Mouse (Mus musculus) thymus, adult 2 months (tissue): ENCODE measurements at regions not wholly inside any gene's neighbourhood (a gene's known extent, or its start where the extent isn't known, plus 50 kb on each side); places are given as distances from the start of the nearest gene placed in this dataset.

Source experiments
- CTCF ChIP-seq: fragments of 200-500 bp; IDR thresholded peaks from 2 replicates; pipeline ENCODE4 v1.5.1; 2012; ENCODE audit warnings: mild to moderate bottlenecking, control low read depth, low read length, moderate library complexity, borderline replicate concordance; ENCODE audit not compliant: control insufficient read depth, poor library complexity, insufficient read depth; ENCODE audit errors: extremely low read depth
- POLR2A ChIP-seq: fragments of 200-500 bp; IDR thresholded peaks from 2 replicates; pipeline ENCODE4 v1.6.1; 2012; ENCODE audit warnings: mild to moderate bottlenecking, low read length, control low read depth, moderate library complexity; ENCODE audit not compliant: control insufficient read depth, poor library complexity, insufficient read depth; ENCODE audit errors: extremely low read depth

DNA sequence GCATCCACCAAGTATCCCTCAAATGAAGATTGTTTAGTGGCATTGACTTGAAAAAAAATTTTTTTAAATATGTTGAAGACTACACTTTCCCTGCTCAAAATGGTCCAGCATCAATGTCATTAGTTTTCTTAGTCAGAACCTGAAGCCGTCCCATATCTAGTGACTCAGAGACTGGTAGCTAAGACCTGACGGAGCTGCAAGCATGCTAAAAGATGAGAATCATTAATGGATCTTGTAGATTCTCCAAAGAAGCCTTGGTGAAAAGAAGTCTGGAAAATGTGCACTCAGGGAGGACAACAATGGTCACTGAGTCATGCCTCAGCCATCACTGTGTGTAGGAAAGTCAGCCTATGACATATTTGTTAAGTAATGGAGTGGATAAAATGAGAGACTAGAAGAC, 71.2 kb upstream of the Rmdn2 start:
- TF ChIP-seq CTCF: no peak
- TF ChIP-seq POLR2A: no peak
